Mouse (Mus musculus) regulatory T cell (primary cell): Measurements from ENCODE around the gene Prdm2.

Source experiments
- in situ Hi-C: fragments of 300-600 bp; cut with MboI, MseI; formaldehyde crosslinking; loops from one replicate; pipeline ENCODE4 v1.15.1; 2025; ENCODE audit warnings: high pct_unique_total_duplicates

Prdm2 gene

DNA sequence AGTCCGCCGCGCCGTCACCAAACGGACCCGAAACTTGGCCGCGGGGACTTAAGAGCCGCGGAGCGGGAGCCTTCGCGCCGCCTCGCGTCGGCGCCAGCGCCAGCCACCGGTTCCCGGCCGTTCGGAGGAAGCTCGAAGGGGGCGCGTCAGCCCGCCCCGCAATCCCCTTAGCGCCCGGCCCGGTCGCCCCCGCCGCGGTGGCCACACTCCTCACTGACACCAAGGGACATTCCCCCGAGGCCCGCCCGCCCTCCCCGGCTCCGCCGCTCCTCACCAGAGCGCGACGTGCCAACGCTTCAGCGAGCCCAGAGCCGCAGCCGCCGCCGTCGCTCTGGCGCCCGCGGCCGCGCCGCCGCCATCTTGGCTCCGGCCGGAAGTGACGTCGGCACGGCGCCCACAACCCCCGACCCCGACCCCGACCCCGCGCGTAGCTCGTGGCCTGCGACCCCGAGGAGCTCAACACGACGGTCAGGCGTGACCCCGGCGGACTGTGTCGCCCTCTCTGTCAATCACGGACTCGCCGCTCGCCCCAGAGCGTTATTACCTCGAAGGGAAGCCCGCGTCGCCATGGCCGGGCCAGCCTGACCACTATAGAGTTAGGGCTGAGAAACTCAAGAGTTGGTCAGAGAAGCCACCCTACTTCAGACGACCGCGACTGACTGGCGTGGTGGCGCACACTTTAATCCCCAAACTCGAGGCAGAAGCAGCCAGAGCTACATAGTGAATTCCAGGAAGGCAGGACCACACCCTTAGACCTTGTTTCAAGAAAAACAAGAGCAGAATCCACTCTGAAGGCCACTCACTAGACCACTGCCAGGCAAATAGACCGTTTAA lies at the start of gene Prdm2:
Prdm2 (minus strand) TSS at position 655 of the 834 bp plus-strand sequence.
- in situ Hi-C loops: loop anchor here (10.0 kb wide), 2 partner anchors 58 to 202 kb away; partner anchors contain the start of gene Pramef8

DNA sequence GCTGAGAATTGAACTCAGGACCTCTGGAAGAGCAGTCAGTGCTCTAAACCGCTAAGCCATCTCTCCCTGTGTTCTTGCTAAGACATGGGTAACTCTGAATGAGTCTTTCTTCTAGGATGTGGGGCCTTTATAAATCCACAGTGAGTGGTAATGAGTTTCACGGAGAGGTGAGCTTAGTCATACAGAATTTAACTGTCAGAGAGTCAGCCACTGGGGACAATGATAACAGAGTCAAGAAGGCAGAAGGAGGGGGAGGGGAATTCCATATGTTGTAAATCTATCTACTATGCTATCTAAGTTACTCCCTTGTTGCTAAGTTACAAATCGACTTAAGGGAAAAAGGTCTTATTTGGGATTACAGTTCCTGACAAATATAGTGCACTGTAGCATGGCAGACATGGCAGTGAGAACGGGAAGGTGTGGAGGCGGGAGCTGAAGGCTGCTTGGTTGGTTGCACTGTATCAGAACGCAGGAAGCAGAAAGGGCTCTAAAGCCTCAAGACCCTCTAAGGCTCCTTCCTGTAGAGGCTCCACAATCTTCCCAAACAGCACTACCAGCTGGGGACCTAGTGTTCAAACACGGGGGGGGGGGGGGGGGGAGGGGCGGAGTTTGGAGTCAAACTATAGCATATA lies 47.0 kb upstream of the Prdm2 start:
- in situ Hi-C loops: loop anchor here (10.0 kb wide), 1 partner anchor 1135 kb away; no protein-coding TSS in a partner anchor

DNA sequence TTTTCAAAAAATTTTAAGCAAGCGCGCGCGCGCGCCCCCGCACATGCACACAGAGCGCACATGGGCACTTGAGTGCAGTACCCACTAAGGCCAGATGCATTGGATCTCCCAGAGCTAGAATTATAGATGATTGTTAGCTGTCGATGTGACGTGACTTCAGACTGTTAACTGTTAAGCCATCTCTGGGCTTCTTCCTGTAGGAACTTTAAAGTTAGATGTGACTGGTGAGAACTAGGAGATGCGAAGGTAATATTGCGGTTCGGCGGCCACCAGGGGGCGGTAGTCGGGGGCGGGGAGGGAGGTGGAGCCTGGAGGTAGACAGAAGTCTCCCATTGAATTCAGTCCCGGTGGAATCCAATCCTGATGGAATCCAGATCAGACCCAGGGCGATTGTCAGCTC lies 45.7 kb upstream of the Prdm2 start:
- in situ Hi-C loops: loop anchor here (10.0 kb wide), 1 partner anchor 1134 kb away; no protein-coding TSS in a partner anchor

DNA sequence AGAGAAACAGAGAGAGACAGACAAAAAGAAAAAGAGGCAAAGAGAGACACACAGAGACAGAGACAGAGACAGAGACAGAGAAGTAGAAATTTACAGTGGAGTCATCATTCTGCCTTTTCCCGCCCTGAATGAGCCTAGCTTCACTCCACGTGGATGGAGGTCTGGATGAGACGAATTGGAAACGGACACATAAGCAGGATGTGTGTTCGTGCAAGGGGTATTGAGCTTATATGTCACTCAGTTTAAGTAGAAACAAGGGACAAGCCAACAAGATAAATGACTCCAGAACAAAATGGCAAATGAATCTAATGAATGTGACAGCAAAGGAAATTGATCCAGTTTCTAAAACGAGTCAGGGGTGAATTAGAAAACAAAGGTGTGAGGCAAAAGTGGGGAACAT lies 45.2 kb upstream of the Prdm2 start:
- in situ Hi-C loops: loop anchor here (10.0 kb wide), 1 partner anchor 1133 kb away; no protein-coding TSS in a partner anchor

DNA sequence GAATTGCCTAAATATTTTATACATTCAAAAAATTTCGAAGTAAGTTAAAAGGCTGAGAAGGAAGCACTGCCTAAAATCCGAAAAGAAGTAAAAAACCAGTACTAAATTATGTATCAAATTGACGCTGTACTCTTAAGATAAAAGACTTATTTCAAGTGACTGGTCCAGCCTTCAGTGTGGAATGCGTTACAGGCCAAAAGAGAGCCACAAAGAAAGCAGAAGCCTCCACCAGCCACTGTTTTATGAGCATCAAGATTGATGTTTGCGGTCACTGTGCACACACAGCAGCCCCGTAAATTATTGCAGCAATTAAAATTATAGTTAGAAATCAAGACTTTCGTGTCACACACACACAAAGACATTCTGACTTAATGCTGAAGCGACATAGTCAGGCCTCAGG lies 42.7 kb upstream of the Prdm2 start:
- in situ Hi-C loops: loop anchor here (10.0 kb wide), 1 partner anchor 1131 kb away; no protein-coding TSS in a partner anchor

DNA sequence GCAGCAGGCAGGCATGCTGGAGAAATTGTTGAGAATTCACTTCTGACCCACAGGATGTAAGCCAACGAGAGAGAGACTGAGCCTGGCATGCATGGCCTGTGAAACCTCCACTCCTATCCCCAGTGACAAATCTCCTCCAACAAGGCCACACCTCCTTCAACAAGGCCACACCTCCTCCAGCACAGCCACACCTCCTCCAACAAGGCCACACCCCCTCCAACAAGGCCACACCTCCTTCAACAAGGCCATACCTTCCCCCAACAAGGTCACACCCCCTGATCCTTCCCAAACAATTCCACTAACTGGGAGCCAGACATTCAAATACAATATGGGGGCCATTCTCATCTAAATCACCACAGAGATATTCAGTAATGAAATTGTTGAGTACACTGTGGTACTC lies 40.6 kb upstream of the Prdm2 start:
- in situ Hi-C loops: loop anchor here (10.0 kb wide), 1 partner anchor 1129 kb away; no protein-coding TSS in a partner anchor

DNA sequence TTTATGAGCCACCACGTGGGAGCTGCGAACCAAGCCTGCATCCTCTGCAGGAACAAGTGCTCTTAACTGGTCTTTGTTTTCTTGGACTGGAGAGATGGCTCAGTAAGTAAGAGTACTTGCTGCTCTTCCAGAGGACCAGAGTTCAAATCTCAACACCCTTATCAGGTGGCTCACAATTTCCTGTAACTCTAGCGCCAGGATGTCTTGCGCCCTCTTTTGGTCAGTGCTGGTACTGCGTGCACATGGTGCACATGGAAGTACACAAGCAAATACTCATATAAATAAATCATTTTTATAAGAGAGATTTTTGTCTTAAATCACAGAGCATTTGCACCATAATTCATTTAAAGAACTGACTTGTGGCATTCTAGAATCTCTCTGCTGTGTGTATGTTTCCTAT lies 35.3 kb upstream of the Prdm2 start:
- in situ Hi-C loops: no loop called here

DNA sequence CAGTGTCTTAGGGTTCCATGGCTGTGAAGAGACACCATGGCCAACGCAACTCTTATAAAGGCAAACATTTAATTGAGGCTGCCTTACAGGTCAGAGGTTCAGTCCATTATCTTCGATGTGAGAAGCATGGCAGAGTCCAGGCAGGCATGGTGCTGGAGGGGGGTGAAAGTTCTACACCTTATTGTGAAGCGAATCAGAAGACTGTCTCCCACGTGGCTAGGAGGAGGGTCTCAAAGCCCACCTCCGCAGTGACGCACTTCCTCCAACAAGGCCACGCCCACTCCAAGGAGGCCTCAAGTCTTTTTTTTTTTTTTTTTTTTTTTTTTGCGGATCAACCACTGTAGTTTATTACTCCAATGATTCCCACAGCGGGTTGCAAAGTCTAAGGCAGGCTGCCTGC lies 28.5 kb upstream of the Prdm2 start:
- in situ Hi-C loops: loop anchor here (5.0 kb wide), 2 partner anchors 134 to 214 kb away; no protein-coding TSS in a partner anchor

DNA sequence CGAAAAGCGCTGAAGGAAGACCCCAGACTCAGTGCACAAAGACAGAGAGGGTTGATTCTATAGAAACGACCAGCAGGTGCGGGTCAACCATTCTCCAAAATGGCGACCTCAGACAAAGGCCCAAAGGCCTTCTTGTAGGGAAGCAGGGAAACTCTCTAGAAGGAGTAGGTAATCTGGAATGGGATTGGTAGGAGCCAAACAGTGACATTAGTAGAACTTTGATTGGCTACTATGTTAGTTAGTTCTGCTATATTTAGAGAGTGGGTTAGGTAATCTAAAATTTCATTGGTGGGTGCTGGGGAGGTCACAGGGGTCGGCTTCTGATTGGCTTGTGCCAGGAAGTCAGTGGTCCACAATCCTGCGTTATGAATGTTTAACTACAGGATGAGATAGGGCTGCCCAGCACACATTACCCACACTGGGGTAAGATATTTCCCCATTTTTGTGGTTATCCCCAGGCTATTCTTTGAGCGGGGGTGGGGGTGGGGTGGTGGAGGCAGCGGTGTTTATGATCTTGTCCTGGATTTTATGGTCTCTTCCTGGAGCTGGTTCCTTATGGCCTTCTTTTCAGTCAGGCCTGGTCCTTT lies 26.9 kb upstream of the Prdm2 start:
- in situ Hi-C loops: loop anchor here (5.0 kb wide), 2 partner anchors 132 to 212 kb away; no protein-coding TSS in a partner anchor

DNA sequence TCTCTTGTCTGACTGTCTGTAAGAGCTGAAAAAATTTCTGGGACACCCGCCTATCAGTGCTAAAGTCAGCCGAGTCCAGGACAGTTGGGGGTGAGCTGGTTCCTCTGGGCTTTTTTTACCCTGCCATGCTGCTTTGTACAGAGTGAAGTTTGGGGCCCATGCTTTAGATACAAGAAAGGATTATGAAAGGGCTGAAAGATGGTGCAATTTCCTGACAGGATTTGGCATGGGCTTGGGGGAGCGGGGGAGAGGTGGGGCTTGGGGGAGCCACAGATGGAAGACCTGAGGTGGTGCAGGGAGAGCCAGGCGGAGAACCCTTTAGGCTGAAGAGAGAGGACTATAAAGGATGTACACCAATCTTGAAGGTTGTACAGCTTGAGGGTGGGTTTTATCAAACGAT lies 26.3 kb upstream of the Prdm2 start:
- in situ Hi-C loops: no loop called here

DNA sequence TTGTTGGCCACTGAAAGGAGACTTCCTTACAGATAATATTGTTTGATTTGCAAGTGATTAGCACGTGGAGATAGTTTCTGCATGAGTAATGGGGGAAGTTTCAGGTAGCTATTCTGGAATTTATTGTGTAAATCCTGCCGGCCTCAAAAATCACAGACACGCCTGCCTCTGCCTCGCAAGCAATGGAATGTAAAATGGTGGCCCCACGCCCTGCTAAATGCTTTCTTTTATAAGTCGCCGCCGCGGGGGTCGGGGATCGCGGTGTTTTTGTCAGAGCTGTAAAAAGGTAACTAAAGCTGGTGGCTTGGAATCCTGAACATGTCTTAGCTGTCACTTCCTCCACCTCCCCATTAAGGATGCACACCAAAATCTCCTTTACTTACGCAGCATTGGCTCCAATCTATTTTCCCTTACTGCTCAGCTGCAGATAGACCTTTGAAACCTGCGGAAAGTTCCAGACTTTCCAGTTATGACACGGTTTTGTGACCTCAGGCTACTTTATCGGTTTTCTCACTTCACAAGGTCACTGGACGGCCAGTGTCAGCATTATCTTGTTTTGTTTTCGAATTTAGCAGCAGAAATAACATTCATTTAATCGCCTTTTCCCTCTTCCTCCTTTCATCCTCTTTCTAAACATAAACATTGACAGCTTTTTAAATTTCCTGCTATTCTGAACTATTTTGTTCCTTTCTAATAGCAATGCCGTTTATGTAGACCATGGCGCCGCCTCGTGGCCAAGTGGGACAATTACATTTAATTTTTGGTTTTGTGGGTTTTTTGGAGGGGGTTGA lies 25.6 kb upstream of the Prdm2 start:
- in situ Hi-C loops: no loop called here

DNA sequence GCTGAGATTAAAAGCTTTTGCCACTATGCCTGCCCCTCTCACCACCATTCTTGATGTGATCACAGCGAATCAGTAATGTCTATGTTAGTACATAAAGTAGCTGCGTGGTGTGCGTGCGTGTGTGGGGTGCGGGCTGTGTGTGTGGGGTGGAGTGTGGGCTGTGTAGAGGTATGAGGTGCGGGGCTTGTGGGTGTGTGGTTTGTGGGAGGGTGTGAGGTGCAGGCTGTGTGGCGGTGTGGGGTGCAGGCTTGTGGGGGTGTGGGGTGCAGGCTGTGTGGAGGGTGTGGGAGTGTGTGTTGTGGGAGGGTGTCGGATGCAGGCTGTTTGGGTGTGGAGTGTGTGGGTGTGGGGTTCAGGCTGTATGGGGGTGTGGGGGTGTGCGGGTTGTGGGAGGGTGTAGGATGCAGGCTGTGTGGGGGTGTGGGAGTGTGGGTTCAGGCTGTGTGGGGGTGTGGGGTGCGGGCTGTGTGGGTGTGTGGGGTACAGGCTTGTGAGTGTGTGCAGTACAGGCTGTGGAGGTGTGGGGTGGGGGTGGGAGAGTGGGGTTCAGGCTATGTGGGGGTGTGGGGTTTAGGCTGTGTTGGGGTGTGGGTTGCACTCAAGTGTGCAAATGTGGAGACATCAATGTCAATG lies 19.1 kb upstream of the Prdm2 start:
- in situ Hi-C loops: no loop called here

DNA sequence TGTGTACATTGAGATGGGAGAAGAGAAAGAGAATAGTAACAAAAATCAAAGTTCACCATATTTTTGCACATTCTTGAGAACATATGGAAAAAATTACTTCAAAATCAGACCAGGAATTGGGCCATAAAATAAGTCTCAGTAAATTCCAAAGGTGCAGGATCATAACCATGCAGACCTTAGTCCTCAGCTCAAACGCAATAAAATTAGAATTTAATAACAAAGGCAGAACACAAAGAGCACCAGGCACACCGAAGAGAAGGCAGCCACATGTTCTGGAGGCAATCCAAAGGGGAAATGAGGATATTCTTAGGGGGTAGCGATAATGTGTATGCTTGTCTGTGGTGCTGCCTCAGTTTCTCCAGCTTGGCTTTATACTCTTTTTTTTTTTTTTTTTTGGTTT lies 18.3 kb upstream of the Prdm2 start:
- in situ Hi-C loops: no loop called here

DNA sequence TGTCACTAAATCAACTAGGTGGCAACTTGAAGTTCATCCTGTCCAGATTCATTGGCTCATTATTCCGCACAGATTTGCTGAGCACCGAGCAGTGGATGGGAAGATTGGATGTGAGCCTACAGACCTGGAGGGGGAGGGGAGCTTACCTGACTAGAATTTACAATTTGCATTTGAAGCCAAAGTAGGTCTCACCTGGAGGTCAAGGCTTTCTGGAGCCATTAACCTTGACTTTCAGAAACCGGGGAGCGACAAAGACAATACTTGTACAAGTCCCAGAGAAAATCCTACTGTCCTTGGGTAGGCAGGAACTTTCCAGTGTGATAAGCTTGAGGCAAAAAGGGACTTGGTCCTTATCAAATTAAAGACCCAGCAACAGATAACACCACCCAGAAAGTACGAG lies 15.2 kb upstream of the Prdm2 start:
- in situ Hi-C loops: no loop called here

DNA sequence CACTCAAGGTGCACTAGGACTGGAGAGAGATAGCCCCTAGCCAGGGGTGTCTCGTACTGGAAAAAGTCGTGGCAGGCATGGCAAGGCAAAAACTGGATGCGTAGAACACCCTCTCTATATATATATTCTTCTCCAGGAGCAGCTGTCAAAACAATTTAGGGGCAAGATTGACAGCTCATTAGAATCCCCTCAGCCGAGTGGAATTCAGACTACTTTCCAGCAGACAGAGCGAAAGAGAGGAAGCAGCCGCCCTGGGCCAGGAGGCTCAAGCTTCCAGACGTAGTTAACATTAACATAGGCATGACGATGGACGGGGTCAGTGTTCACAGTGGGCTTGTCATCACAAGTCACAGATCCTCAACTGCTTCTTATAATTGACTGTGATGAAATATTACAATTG lies 13.1 kb upstream of the Prdm2 start:
- in situ Hi-C loops: no loop called here

DNA sequence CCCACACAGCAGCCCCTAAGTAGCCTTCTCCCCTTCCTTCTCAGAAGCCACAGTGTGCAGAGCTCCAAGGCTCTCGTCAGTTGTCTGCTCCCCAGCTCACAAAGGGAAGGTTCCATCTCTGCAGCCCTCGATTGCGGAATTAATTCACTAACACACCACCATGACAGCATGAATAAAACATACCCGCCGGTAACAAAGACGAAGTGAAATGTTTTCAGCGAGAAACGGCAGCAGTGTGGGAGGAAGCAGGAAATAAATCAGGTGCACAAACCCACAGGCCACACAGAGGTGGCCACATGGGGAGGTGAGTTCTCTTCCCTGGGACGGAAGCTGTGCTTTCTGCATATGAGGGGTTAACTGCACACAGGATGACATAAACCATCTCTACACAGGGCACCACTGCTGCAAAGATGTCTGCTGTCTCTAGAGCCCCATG lies 6.5 kb upstream of the Prdm2 start:
- in situ Hi-C loops: loop anchor here (10.0 kb wide), 2 partner anchors 65 to 195 kb away; partner anchors contain the start of gene Pramef8

DNA sequence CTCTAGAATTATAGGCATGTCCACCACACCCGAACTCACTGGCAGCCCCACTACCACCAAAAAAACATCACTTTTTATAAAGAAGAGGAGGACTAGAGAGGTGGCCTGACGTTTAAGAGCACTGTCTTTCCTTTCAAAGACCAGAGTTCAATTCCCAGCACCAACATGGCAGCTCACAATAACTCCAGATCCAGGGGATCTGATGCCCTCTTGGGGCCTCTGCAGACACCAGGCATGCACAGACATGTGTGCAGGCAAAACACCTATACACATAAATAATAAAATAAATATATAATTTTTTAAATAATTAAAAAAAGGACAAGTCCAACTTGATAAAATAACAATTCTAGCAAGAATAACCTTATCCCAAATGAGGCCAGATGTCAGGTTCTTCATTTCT lies 6.1 kb upstream of the Prdm2 start:
- in situ Hi-C loops: loop anchor here (10.0 kb wide), 2 partner anchors 64 to 196 kb away; partner anchors contain the start of gene Pramef8

DNA sequence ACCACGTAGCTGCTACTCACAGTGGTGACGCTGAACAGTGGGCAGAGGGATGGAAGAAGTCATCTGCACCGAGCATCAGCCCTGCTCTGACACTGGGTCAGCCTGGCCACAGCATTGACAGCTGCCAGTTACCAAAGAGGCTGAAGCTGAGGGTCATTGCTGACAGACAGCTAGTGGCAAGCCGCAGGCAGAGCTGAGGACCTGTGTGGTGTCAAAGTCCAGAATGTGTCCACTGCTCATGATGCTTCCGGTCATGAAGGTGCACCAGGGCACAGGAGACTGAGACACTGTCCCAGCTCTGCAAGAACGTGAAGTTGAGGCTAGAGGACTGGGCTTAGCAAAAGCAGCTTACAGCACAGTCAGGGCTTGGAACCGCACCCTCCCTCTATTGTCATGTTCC lies 4.4 kb upstream of the Prdm2 start:
- in situ Hi-C loops: loop anchor here (10.0 kb wide), 2 partner anchors 62 to 198 kb away; partner anchors contain the start of gene Pramef8

DNA sequence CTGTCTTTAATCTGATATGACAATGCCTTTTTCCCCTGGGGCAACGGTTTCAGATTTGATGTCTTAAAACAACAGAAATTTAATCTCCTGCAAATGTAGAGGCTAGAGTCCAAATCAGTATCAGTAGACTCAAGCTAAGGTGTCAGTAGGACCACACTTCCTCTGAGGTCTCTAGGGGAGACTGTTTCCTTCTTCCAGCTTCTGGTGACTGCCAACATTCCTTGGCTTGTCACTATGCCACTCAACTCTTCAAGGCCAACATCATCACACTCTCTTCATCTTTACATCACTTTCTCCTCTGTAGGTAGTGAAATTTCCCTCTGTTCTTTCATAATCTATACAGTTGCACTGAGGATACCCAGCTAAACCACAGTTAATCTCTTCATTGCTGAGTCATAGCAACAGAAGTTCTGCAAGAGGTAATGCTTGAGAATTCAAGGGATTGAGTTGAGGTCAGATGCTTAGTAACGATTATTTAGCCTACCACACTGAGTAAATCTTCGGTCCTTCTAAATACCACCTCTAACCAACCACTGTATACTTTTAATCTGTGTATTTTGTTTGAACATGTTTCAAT lies 1.5 kb upstream of the Prdm2 start:
- in situ Hi-C loops: loop anchor here (10.0 kb wide), 2 partner anchors 60 to 200 kb away; partner anchors contain the start of gene Pramef8

DNA sequence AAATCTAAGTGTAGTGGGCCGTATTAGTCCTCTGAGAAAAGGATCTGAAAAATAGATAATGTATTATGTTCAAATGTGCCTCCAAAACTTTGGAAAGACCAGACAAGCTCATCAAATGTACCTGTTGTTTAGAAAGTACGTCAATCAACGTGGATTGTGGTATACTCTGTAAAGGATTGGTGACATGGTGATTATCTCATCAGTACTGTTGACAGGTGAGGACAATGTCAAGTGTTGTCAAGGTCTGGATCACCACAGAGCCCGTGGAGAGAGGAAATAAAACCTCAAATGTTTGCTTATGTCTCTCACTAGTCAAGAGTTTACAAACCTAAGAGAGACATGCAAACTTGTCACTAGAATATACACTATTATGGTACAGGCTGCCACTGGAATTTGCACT lies 776 bp upstream of the Prdm2 start:
- in situ Hi-C loops: loop anchor here (10.0 kb wide), 2 partner anchors 59 to 201 kb away; partner anchors contain the start of gene Pramef8
